18 mouse cellular contexts compared by ENCODE assay signal in the genomic region with DNA sequence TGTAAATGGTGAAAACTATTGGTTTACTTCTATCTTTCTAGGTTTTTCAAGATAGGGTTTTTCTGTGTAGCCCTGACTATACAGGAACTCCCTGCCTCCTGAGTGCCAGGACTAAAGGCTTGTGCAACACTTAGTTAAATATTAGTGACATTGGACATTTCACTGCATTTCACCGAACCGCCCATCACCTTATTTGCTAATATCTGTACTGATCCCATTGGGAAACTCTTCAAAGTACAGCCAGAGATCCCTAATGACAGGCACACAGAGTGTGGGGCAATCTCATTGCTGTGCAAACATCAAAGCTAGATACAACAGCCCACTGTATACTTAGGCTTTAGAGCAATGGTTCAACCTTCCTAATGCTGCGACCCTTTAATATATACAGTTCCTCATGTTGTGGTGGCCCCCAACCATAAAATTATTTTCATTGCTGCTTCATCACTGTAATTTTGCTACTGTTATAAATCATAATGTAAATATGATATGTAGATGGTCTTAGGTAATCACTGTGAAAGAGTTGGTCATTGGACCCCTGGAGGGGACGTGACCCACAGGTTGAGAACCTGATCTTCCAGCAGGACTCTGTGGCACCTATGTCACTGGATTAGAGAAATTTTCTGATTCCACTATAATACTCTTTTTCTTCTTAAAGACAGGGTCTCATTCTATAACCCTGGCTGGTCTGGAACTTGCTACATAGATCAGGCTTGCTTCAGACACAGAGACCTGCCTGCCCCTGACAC.
A peak's percentile ranks its signal among the peaks of the same experiment; 100 is the strongest.
DNase-seq lines count a peak whose midpoint lies in the region; ATAC-seq and TF ChIP-seq lines count a peak whose summit lies in the region.
"Had no signal": no experiment of that assay in that cellular context is flagged by ENCODE, and none has a peak within 500 bp of the region (broad histone marks: within the 10 kb centered on the region; RNA-seq: fewer than 3 reads in every experiment).

No protein-coding gene starts in this region.

- H3K27ac ChIP-seq in midbrain, embryonic 11.5 days (ENCODE audit: low read depth, low read length), result no peak overlapping the region
- H3K27ac ChIP-seq in midbrain, embryonic 16.5 days (ENCODE audit: low read length), result no peak overlapping the region
- no peak overlapping the region for H3K27ac ChIP-seq in liver, embryonic 14.5 days
- H3K27ac ChIP-seq: gastrocnemius, adult 2 months; heart, embryonic 13.5 days; hindbrain, embryonic 14.5 days; limb, embryonic 15.5 days; midbrain, embryonic 13.5 days had no signal

- TF ChIP-seq CTCF in liver, embryonic 14.5 days (IDR thresholded peaks at IDR 0.05; ENCODE audit: low read depth), result no peak

- no peak for ATAC-seq in midbrain, embryonic 11.5 days (ENCODE audit: low FRiP score)
- no peak for ATAC-seq in midbrain, embryonic 16.5 days
- ATAC-seq in liver, embryonic 14.5 days (ENCODE audit: insufficient read depth), result peak; percentile 84
- ATAC-seq: activated CD4-positive, CD25-positive, alpha-beta regulatory T cell, adult 4 months; midbrain, embryonic 13.5 days had no signal

- no peak overlapping the region for H3K4me2 ChIP-seq in midbrain, embryonic 11.5 days
- H3K4me2 ChIP-seq in midbrain, embryonic 16.5 days (ENCODE audit: low read length), result no peak overlapping the region
- no peak overlapping the region for H3K4me2 ChIP-seq in liver, embryonic 14.5 days (ENCODE audit: low read depth)
- H3K4me2 ChIP-seq: heart, embryonic 13.5 days; hindbrain, embryonic 14.5 days; limb, embryonic 15.5 days; midbrain, embryonic 13.5 days had no signal

- TF ChIP-seq EP300 in liver, embryonic 14.5 days (IDR thresholded peaks at IDR 0.05; ENCODE audit: low read depth), result no peak

- H3K9me3 ChIP-seq in midbrain, embryonic 11.5 days (ENCODE audit: control insufficient read depth, low read length), result no peaks in the 10 kb centered on the region
- no peaks in the 10 kb centered on the region for H3K9me3 ChIP-seq in midbrain, embryonic 16.5 days (replicated peaks; ENCODE audit: control insufficient read depth, low read length, poor library complexity, severe bottlenecking)
- no peaks in the 10 kb centered on the region for H3K9me3 ChIP-seq in liver, embryonic 14.5 days (ENCODE audit: control insufficient read depth, low read length)
- H3K9me3 ChIP-seq: G1E; heart, embryonic 13.5 days; limb, embryonic 15.5 days; midbrain, embryonic 13.5 days had no signal

- no peak overlapping the region for H3K9ac ChIP-seq in midbrain, embryonic 11.5 days (ENCODE audit: low read length)
- H3K9ac ChIP-seq in midbrain, embryonic 16.5 days (ENCODE audit: low read depth, low read length), result no peak overlapping the region
- H3K9ac ChIP-seq in liver, embryonic 14.5 days (replicated peaks), result no peak overlapping the region
- H3K9ac ChIP-seq: heart, embryonic 13.5 days; hindbrain, embryonic 14.5 days; limb, embryonic 15.5 days; midbrain, embryonic 13.5 days had no signal

- no peak overlapping the region for H3K4me3 ChIP-seq in midbrain, embryonic 11.5 days (ENCODE audit: low read depth, low read length)
- no peak overlapping the region for H3K4me3 ChIP-seq in midbrain, embryonic 16.5 days (ENCODE audit: low read depth, low read length)
- no peak overlapping the region for H3K4me3 ChIP-seq in liver, embryonic 14.5 days (ENCODE audit: insufficient read depth in 1 of 2, low read depth in 2 of 2, low read length in 2 of 2)
- H3K4me3 ChIP-seq: gastrocnemius, adult 2 months; heart, embryonic 13.5 days; limb, embryonic 15.5 days; midbrain, embryonic 13.5 days had no signal

- H3K4me1 ChIP-seq in midbrain, embryonic 11.5 days (ENCODE audit: control insufficient read depth, insufficient read depth, low read length), result no peaks in the 10 kb centered on the region
- H3K4me1 ChIP-seq in midbrain, embryonic 16.5 days (ENCODE audit: control insufficient read depth, insufficient read depth, low read length), result no peaks in the 10 kb centered on the region
- peaks cover 0 to 14% of the 10 kb centered on the region in 2 experiments; a peak in 2 of 4 replicates for H3K4me1 ChIP-seq in liver, embryonic 14.5 days (replicated peaks; ENCODE audit: control insufficient read depth in 2 of 2, insufficient read depth in 2 of 2, low read length in 1 of 2)
- H3K4me1 ChIP-seq: limb, embryonic 15.5 days had no signal

- peak; percentile 7 for DNase-seq in adrenal gland, postnatal 14 days
- DNase-seq in adrenal gland, adult (ENCODE audit: inconsistent age in 2 of 2, low spot score in 1 of 2), result no peak
- peak; percentile 56 for DNase-seq in midbrain, embryonic 11.5 days (ENCODE audit: low spot score, missing footprints)
- DNase-seq in liver, embryonic 14.5 days (ENCODE audit: low read depth in 3 of 3, low spot score in 3 of 3), result peak; percentile 17 to 38 (median 26)
- no peak for DNase-seq in spleen, postnatal 14 days (ENCODE audit: low spot score in 2 of 2)
- DNase-seq in gastrocnemius, postnatal 25 days, result no peak
- DNase-seq: cerebellum, adult 18-20 months; gastrocnemius, adult 2 months; heart, adult 11 months; kidney, adult 11 months; kidney, postnatal 10 days had no signal

- no peaks in the 10 kb centered on the region for H3K27me3 ChIP-seq in midbrain, embryonic 11.5 days (ENCODE audit: control insufficient read depth, insufficient read depth, low read length)
- H3K27me3 ChIP-seq in midbrain, embryonic 16.5 days (ENCODE audit: control insufficient read depth, insufficient read depth, low read depth, low read length), result no peaks in the 10 kb centered on the region
- H3K27me3 ChIP-seq in liver, embryonic 14.5 days (ENCODE audit: control insufficient read depth, insufficient read depth, low read length), result no peaks in the 10 kb centered on the region
- H3K27me3 ChIP-seq: heart, embryonic 13.5 days; limb, embryonic 15.5 days; midbrain, embryonic 13.5 days had no signal

- H3K36me3 ChIP-seq in midbrain, embryonic 11.5 days (ENCODE audit: control insufficient read depth, insufficient read depth, low read length), result no peaks in the 10 kb centered on the region
- H3K36me3 ChIP-seq in midbrain, embryonic 16.5 days (ENCODE audit: control insufficient read depth, insufficient read depth, low read length), result peaks cover 4% of the 10 kb centered on the region
- H3K36me3 ChIP-seq in liver, embryonic 14.5 days (replicated peaks; ENCODE audit: control insufficient read depth, insufficient read depth, low read depth), result no peaks in the 10 kb centered on the region
- H3K36me3 ChIP-seq: G1E had no signal

- 95% methylated on average over 4 of the region's 4 CpGs for WGBS in midbrain, embryonic 11.5 days
- WGBS in midbrain, embryonic 16.5 days, result 94% methylated on average over 4 of the region's 4 CpGs
- 61% methylated on average over 4 of the region's 4 CpGs for WGBS in liver, embryonic 14.5 days (ENCODE audit: insufficient replicate concordance)

Comparison
In these comparisons a context has a peak if more than half of its experiments do, and no peak if none do; other contexts are left out.
1. DNase-seq: peak in adrenal gland, postnatal 14 days (single experiment), midbrain, embryonic 11.5 days (single experiment) and liver, embryonic 14.5 days (3 of 3); none in adrenal gland, adult (0 of 2), spleen, postnatal 14 days (0 of 2) and gastrocnemius, postnatal 25 days (single experiment).